Mouse (Mus musculus) heart, embryonic 10.5 days (tissue): ENCODE results near the gene Abcc4. TPM values are rescaled to one million over a fixed set of nuclear protein-coding genes. Genes with fewer than 3 reads are reported as not detected.
A peak's percentile ranks its signal among the peaks of the same experiment; 100 is the strongest.

ENCODE experiments used
- DNase-seq: peaks from one replicate; pipeline ENCODE4 v3.0.0-alpha.2; 2017; ENCODE audit warnings: low spot score
- H3K27ac ChIP-seq: fragments of 300-500 bp; sonication (generic); 2 replicates; pipeline ENCODE4 v1.5.1; 2016; ENCODE audit warnings: mild to moderate bottlenecking
- H3K27me3 ChIP-seq: fragments of 300-500 bp; sonication (generic); 2 replicates; pipeline ENCODE4 v1.6.1; 2016; ENCODE audit warnings: mild to moderate bottlenecking; ENCODE audit not compliant: poor library complexity, insufficient read depth, severe bottlenecking
- H3K36me3 ChIP-seq: fragments of 300-500 bp; sonication (generic); 2 replicates; pipeline ENCODE4 v1.6.1; 2016; ENCODE audit warnings: mild to moderate bottlenecking, moderate library complexity
- H3K4me1 ChIP-seq: fragments of 300-500 bp; sonication (generic); 2 replicates; pipeline ENCODE4 v1.6.1; 2016; ENCODE audit warnings: mild to moderate bottlenecking
- H3K4me3 ChIP-seq: fragments of 300-500 bp; sonication (generic); 2 replicates; pipeline ENCODE4 v1.5.1; 2016; ENCODE audit warnings: mild to moderate bottlenecking, moderate library complexity
- H3K9me3 ChIP-seq: fragments of 300-500 bp; sonication (generic); 2 replicates; pipeline ENCODE4 v1.6.1; 2016; ENCODE audit warnings: mild to moderate bottlenecking, moderate library complexity
- WGBS: fragments of 180-500 bp; shearing (Covaris S2); methylation state at CpG from one replicate; pipeline ENCODE4 v1.1.7; 2016; 5-methylcytosine and 5-hydroxymethylcytosine counted together
- polyA plus RNA-seq: library from polyadenylated mRNA; unstranded; fragments of >200 nt; fragmentation: Nextera tagmentation; extraction: Ambion mirVana; gene quantifications from 2 replicates; pipeline ENCODE4 v1.2.1, GENCODE M21; 2016

The Abcc4 gene
- polyA plus RNA-seq, 1 experiment from 2014 or later, result 1.9 TPM

GRCm38 (mm10) chr14:118723920-118724693 lies 18.1 kb upstream of the Abcc4 start:
- Histone ChIP-seq H3K27ac (no peak overlapping the region), H3K4me3 (no peak overlapping the region), H3K27me3 (no peaks in the 10 kb centered on the region), H3K4me1 (0 out of 2 replicates have a peak, but pooled peaks cover 3% of the 10 kb centered on the region), H3K36me3 (no peaks in the 10 kb centered on the region), H3K9me3 (no peaks in the 10 kb centered on the region)
- DNase-seq, result no peak
- 81% methylated on average over 11 of the region's 11 CpGs for WGBS

DNA sequence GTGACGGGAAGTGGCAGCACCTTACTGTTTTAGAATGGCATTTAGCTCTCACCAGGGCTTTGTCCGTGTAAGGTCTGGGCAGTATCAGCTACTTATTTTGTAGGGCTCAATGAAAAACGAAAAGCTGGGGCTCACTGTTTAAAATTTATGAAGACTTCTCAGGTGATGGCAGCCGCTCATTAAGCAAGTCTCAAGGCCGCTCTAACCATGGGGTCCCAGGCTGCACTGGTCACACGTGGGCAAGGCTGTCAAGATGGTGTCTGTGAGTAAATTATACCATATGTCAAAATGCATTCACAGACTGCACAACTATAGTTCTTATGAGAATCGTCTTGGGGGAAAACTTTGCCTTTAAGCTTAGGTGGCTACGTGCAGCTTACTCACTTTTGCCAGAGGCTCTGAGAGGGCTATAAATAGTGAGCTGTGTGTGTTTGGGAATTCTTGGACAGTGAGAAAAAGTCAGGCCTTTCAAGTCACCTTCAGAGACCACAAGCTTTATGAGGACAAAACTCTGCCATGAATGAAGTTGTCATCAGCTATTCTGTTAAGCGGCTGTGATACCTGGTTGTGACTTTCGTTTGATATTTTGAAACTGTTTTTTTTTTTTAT lies 13.7 kb upstream of the Abcc4 start:
- Histone ChIP-seq H3K9me3 (no peaks in the 10 kb centered on the region), H3K27me3 (peaks cover 4% of the 10 kb centered on the region; the same call in 1 of the 2 replicates), H3K36me3 (no peaks in the 10 kb centered on the region), H3K4me1 (peaks cover 9% of the 10 kb centered on the region; the same call in 1 of the 2 replicates), H3K27ac (peak overlapping the region; percentile 37; the same call in 1 of the 2 replicates), H3K4me3 (no peak overlapping the region)
- WGBS, result 64% methylated on average over 10 of the region's 10 CpGs
- DNase-seq, result peak; percentile 63

GRCm38 (mm10) chr14:118718576-118718975 lies 12.6 kb upstream of the Abcc4 start:
- no peak overlapping the region for H3K27ac ChIP-seq
- H3K4me3 ChIP-seq, result no peak overlapping the region
- H3K36me3 ChIP-seq, result no peaks in the 10 kb centered on the region
- DNase-seq, result no peak
- H3K9me3 ChIP-seq, result no peaks in the 10 kb centered on the region
- H3K27me3 ChIP-seq, result peaks cover 6% of the 10 kb centered on the region; the same call in 1 of the 2 replicates
- WGBS, result 66% methylated on average over 7 of the region's 7 CpGs
- H3K4me1 ChIP-seq, result peaks cover 14% of the 10 kb centered on the region; the same call in 1 of the 2 replicates

DNA sequence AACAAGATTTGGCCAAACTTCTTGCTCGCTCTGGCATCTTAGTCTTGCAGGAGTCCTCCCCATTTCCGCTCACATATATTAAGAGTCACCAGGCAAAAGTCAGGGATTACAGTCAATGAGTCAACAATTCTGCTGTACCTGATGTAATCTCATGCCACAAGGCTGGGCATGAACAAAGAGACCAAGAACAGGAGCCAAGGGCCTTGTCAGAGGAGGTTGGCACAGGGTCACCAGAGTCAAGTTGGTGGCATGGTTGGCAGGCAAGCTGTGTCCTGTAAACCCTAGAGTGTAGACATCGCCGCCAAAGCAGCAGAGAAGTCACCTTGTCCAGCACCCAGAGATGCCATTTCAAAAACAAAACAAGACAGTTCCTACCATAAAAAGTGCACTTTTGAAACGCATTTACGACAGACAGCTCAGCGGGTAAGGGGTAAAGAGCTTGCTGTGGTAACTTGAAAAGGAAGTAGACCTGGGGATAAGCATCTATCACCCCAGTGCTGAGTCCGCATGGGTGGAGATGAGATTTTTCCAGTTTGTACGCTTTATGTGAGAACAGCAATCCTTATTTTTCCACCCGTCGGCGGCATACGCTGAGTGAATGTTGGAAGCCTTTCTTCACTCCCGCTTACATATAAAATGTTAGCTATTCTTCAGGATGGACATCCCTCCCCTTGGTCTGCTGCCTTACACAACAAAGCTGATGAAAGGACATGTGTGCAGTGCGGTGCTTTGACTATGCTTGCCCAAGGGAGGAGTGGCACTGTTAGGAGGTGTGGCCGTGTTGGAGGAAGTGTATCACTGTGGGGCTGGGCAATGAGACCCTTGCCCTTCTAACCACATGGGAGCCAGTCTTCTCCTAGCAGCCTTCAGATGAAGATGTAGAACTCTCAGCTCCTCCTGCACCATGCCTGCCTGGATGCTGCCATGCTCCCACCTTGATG lies 10.6 kb upstream of the Abcc4 start:
- 86% methylated on average over 16 of the region's 16 CpGs for WGBS
- H3K27ac ChIP-seq, result no peak overlapping the region
- no peaks in the 10 kb centered on the region for H3K36me3 ChIP-seq
- H3K27me3 ChIP-seq, result peaks cover 11% of the 10 kb centered on the region; the same call in 1 of the 2 replicates
- no peaks in the 10 kb centered on the region for H3K9me3 ChIP-seq
- no peak overlapping the region for H3K4me3 ChIP-seq
- DNase-seq, result no peak
- H3K4me1 ChIP-seq, result peaks cover 22% of the 10 kb centered on the region; the same call in 1 of the 2 replicates

DNA sequence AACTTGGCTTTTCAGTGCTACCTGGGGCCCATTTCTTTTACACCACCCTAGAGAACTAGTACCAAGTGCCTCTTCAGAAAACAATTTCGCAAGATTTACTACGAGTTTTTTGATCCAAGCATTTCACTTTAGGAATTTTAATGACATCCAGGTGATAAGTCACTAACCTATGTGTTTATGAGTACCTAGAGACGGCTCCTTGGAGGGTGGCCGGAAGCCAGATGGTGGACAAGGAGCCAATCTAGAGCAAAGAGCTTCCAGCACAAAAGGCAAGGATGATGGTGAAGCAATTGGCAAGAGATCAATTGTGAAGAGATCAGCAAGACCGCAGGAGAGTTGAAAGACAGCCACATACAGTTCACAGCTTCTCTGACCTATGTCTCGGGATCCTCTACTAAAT lies 8.7 kb upstream of the Abcc4 start:
- H3K4me3 ChIP-seq, result no peak overlapping the region
- H3K9me3 ChIP-seq, result no peaks in the 10 kb centered on the region
- no peak for DNase-seq
- no peak overlapping the region for H3K27ac ChIP-seq
- 86% methylated on average over 6 of the region's 6 CpGs for WGBS
- H3K4me1 ChIP-seq, result peaks cover 24% of the 10 kb centered on the region
- H3K27me3 ChIP-seq, result peaks cover 11% of the 10 kb centered on the region; the same call in 1 of the 2 replicates
- H3K36me3 ChIP-seq, result no peaks in the 10 kb centered on the region

DNA sequence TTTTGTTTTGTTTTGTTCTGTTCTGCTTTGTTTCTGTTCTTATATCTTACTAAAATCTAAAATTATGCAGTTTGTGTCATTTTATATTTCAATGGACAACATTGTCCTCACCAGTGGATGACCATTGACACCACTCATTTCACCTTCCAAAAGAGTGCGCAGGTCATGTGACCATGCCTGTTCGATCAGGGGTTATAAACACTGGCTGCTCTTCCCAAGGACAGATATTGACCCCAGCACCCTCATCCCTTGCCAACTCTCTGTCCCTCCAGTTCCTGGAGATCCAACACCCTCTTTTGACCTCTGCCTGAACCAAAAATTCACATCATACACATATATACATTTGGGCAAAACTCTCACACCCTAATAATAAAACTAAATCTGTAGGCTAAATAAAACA lies 8.3 kb upstream of the Abcc4 start:
- peaks cover 26% of the 10 kb centered on the region for H3K4me1 ChIP-seq
- DNase-seq, result no peak
- H3K9me3 ChIP-seq, result no peaks in the 10 kb centered on the region
- 89% methylated on average over 2 of the region's 2 CpGs for WGBS
- no peak overlapping the region for H3K4me3 ChIP-seq
- H3K36me3 ChIP-seq, result no peaks in the 10 kb centered on the region
- no peak overlapping the region for H3K27ac ChIP-seq
- peaks cover 11% of the 10 kb centered on the region; the same call in 1 of the 2 replicates for H3K27me3 ChIP-seq

- peaks cover 28% of the 10 kb centered on the region for H3K4me1 ChIP-seq
- H3K27ac ChIP-seq, result peak overlapping the region; percentile 65; the same call in 1 of the 2 replicates
- H3K27me3 ChIP-seq, result peaks cover 11% of the 10 kb centered on the region; the same call in 1 of the 2 replicates
- H3K36me3 ChIP-seq, result no peaks in the 10 kb centered on the region
- H3K9me3 ChIP-seq, result no peaks in the 10 kb centered on the region
- no peak for DNase-seq
- WGBS, result 8% methylated on average over 8 of the region's 8 CpGs
- peak overlapping the region; percentile 58 for H3K4me3 ChIP-seq
Observed at GRCm38 (mm10) chr14:118713869-118714268, 7.8 kb upstream of the Abcc4 start.

- Histone ChIP-seq H3K36me3 (no peaks in the 10 kb centered on the region), H3K27me3 (peaks cover 11% of the 10 kb centered on the region; the same call in 1 of the 2 replicates), H3K27ac (peak overlapping the region; percentile 65; the same call in 1 of the 2 replicates), H3K9me3 (no peaks in the 10 kb centered on the region), H3K4me1 (peaks cover 25% of the 10 kb centered on the region), H3K4me3 (peak overlapping the region; percentile 58)
- 1% methylated on average over 18 of the region's 18 CpGs for WGBS
- DNase-seq, result no peak
Observed at GRCm38 (mm10) chr14:118713408-118713807, 7.4 kb upstream of the Abcc4 start.

DNA sequence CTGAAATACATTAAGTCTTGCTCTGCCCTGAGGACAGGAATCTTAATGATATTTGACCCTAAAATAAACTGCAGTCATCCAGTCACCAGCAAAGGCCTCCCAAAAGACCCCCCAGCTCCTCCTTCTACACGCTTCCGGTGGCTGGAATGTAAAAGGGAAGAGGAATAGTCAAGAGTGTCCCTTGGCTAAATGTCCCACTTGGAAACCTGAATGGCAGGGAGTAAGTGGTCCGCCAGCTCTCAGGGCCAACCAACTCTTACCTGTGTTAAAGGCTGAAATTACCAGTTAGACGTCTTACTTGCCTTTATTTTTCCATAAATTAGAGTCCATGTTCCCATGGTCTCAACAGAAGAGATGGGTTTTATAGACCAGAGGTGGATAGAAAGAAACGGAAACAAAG lies 6.9 kb upstream of the Abcc4 start:
- H3K4me1 ChIP-seq, result peaks cover 23% of the 10 kb centered on the region
- no peaks in the 10 kb centered on the region for H3K36me3 ChIP-seq
- H3K27me3 ChIP-seq, result peaks cover 16% of the 10 kb centered on the region; the same call in 1 of the 2 replicates
- no peaks in the 10 kb centered on the region for H3K9me3 ChIP-seq
- H3K27ac ChIP-seq, result no peak overlapping the region
- DNase-seq, result no peak
- WGBS, result 55% methylated on average over 5 of the region's 5 CpGs
- H3K4me3 ChIP-seq, result peak overlapping the region; percentile 58; the same call in 1 of the 2 replicates

GRCm38 (mm10) chr14:118710945-118711344 lies 4.9 kb upstream of the Abcc4 start:
- Histone ChIP-seq H3K4me3 (no peak overlapping the region), H3K27me3 (peaks cover 30% of the 10 kb centered on the region), H3K9me3 (no peaks in the 10 kb centered on the region), H3K27ac (no peak overlapping the region), H3K36me3 (no peaks in the 10 kb centered on the region), H3K4me1 (peaks cover 29% of the 10 kb centered on the region)
- no peak for DNase-seq

DNA sequence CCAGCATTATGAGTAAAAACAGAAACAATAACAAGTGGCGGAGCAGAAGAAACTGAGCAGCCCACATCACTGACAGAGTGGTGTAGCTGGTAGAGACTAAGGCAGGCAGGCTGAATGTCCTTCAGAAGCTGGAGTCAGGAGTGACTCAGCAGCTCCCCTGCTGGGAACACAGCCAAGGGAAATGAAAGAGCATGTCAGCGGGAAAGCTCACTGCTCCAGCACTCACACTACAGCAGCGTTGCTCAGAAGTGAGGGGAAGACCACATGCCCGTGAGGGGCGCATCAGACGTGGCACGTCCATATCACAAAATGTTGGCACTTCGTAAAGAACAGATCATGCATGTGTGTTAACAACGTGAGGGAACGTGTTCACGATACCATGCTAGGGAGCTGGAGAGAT lies 3.7 kb upstream of the Abcc4 start:
- peak; percentile 88 for DNase-seq
- H3K27me3 ChIP-seq, result peaks cover 38% of the 10 kb centered on the region
- no peak overlapping the region for H3K4me3 ChIP-seq
- H3K9me3 ChIP-seq, result no peaks in the 10 kb centered on the region
- H3K4me1 ChIP-seq, result peaks cover 36% of the 10 kb centered on the region
- H3K27ac ChIP-seq, result peak overlapping the region; percentile 38; the same call in 1 of the 2 replicates
- no peaks in the 10 kb centered on the region for H3K36me3 ChIP-seq
- 25% methylated on average over 11 of the region's 11 CpGs for WGBS

- Histone ChIP-seq H3K36me3 (no peaks in the 10 kb centered on the region), H3K27ac (no peak overlapping the region), H3K27me3 (peaks cover 53% of the 10 kb centered on the region), H3K4me1 (peaks cover 27% of the 10 kb centered on the region), H3K4me3 (no peak overlapping the region), H3K9me3 (no peaks in the 10 kb centered on the region)
- DNase-seq, result no peak
- WGBS, result 85% methylated on average over 5 of the region's 5 CpGs
Observed at GRCm38 (mm10) chr14:118708126-118708525, 2.1 kb upstream of the Abcc4 start.
